Mouse (Mus musculus) E14TG2a.4 (cell line): ENCODE measurements around the gene Tcf25.

Source experiments
- CTCF ChIP-seq: conservative IDR thresholded peaks from 2 replicates; pipeline ENCODE4 v1.5.1; 2014; ENCODE audit warnings: low read length
- NANOG ChIP-seq: IDR thresholded peaks from 2 replicates; pipeline ENCODE4 v1.6.1; 2014; ENCODE audit warnings: borderline replicate concordance, low read length, mixed read lengths
- POU5F1 ChIP-seq: IDR thresholded peaks from 2 replicates; pipeline ENCODE4 v1.6.1; 2014; ENCODE audit warnings: low read length, borderline replicate concordance

GRCm38 (mm10) chr8:123373403-123374238, at the start of gene Tcf25:
- TF ChIP-seq CTCF: no peak
- TF ChIP-seq NANOG: no peak
- no peak for TF ChIP-seq POU5F1
